Mouse (Mus musculus): ENCODE measurements at regions not wholly inside any gene's neighbourhood (a gene's known extent, or its start where the extent isn't known, plus 50 kb on each side); places are given as distances from the start of the nearest gene placed in this dataset.

DNA sequence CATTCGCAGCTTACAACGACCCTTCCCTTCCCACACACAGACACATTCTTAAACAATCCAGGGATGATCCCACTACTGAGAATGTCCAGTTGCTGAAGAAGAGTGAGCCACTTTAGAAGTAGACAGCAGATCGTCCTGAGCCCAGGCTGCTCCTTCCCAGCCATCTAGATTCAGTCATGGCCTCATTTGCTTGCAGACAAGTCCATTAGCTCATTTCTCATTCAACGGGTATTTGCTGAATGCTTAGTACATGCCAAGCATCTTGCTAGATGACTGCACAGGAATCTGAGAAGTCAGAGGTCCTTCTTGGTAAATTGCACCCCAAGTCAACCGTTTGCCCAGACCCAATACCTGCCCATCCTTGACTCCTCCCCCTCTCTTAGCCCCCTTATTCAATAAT is 57.8 kb downstream of the Ier5 start:
- in situ Hi-C loops (cut with MseI, MboI): loop anchor here (10.0 to 25.0 kb wide), 3 partner anchors 183 to 496 kb away; no protein-coding TSS in a partner anchor

DNA sequence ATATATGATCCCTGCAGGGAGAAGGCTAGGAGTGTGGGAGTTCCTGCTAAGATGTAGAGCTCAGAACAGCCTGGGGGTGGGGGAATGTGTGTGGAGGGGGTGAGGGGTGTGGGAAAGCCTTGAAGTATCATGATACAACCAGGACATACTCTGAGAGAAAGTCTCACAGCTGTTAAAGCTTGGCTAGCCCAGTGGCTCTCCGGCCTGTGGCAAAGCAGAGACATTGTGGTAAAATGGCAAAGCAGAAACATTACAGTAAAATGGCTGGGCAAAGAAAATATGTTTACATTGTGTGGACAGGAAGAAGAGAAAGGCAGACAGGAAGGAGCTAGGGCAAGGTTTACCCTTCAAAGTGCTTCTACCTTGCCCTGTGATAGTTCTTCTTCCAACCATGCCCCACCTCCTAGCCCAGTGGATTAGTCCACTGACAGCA is 58.5 kb downstream of the Ier5 start:
- in situ Hi-C loops (cut with MseI, MboI): loop anchor here (10.0 to 25.0 kb wide), 3 partner anchors 184 to 496 kb away; no protein-coding TSS in a partner anchor

GRCm38 (mm10) chr1:155040086-155040726 is 59.2 kb downstream of the Ier5 start:
- in situ Hi-C loops (cut with MseI, MboI): loop anchor here (10.0 to 25.0 kb wide), 3 partner anchors 185 to 497 kb away; no protein-coding TSS in a partner anchor

DNA sequence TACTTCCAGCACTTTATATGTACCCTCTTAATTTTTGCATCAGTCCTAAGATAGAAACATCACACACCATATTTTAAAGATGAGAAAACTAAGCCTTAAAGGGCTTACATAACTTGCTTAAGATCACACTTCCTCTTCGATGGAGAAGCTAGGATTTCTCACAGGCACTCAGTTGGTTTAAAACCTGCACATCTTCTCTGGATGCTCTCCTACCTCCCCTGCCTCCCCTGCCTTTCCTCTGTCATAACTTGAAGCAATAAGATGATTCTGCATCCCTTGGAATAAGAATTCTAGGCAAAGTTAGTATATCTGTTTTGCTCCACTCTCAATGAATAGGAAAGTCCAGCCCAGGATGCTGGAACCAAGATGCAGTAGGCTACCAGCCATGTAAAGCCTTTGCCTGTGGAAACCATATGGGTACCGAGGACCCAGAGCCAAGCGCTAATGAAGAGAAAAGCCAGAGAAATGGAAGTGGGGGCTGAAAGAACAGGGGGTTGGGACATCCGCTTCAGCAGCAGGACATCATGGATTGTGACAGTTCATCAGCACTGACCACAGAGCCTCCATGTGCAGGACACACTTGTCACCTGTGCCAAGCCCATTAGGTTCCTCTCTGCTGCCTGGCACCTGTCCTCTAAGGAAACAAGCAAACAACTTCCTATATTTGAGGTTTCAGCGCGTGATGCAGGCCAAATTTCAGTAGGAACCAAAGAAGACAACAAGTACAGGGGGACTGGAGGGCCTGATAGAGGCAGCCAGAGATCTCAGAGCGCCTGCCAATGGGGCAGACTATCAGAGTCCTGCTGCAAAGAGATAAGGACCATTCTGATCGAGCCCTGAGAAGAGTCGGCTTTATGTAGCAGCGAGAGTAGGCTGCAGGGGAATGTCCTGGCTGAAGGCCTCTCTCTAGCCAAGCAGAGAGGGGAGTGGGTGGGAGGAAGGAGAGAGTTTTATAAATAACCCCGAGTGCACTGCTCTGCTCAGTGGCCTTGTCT is 60.5 kb downstream of the Ier5 start:
- in situ Hi-C loops (cut with MseI, MboI): loop anchor here (25.0 kb wide), 2 partner anchors 473 to 498 kb away; no protein-coding TSS in a partner anchor

DNA sequence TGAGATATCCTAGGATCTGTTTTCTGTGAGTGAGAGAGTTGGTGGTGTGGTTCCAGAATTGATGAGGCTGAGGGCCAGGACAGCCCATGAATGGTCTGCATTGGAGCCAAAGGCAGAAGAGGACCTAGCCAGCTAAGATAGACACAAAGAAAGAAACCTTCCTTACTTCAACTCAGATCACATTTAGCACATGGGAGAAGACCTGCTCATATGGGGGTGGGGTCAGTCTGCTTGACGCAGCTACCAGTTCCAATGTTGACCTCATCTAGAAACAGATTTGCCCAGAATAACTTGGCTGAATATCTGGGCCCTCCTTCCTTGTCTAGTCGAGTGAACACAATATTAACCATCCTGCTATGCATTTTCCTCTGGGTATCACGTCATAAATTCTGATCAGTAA is 62.0 kb downstream of the Ier5 start:
- in situ Hi-C loops (cut with MseI, MboI): loop anchor here (25.0 kb wide), 2 partner anchors 475 to 500 kb away; no protein-coding TSS in a partner anchor

DNA sequence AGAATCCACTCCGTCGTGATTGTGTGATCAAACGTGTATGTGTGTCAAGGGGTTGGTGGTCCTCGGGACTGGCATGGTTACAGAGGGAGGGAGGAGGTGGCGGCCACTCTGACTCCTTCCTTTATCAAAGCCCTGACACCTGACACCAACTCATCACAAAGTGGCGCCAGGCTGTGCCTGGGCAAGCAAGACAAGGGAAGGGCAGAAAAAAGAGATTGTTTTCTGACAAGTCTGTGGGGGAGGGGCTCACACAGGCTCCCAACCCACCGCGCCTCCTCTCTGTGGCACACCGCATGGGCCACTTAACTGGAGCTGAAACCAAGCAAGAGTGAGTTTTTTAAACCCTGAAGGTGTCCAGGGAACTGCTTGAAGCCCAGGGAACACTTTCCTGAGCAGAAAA is 68.5 kb downstream of the Ier5 start:
- in situ Hi-C loops (cut with MseI, MboI): loop anchor here (25.0 kb wide), 2 partner anchors 481 to 506 kb away; no protein-coding TSS in a partner anchor

GRCm38 (mm10) chr1:155029195-155029879 is 70.1 kb downstream of the Ier5 start:
- in situ Hi-C loops (cut with MseI, MboI): loop anchor here (5.0 to 25.0 kb wide), 3 partner anchors 193 to 508 kb away; no protein-coding TSS in a partner anchor

DNA sequence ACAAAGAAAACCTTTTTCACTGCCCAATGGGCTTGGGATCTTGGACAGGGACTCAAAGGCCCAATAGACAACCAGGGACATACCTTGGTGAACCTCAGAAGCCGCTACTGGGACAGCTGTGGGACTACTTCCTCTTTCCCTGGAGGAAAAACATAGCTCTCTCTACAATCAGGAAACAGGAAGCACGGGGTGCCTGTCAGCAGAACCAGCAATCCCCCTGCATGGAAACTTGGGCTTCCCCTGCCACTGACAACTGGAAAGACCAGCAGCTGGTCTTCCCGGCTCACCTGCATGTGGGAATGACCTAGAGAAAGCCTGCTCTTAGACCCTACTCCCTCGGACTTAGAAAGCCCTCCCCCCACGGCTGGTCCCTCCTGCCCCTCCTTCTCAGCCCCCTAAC is 70.7 kb downstream of the Ier5 start:
- in situ Hi-C loops (cut with MseI, MboI): loop anchor here (5.0 to 25.0 kb wide), 3 partner anchors 194 to 509 kb away; no protein-coding TSS in a partner anchor

- in situ Hi-C loops (cut with MseI, MboI): loop anchor here (5.0 to 25.0 kb wide), 3 partner anchors 194 to 509 kb away; no protein-coding TSS in a partner anchor
Measured at GRCm38 (mm10) chr1:155028147-155028546, 71.3 kb downstream of the Ier5 start.

GRCm38 (mm10) chr1:155027583-155027982 is 71.9 kb downstream of the Ier5 start:
- in situ Hi-C loops (cut with MseI, MboI): loop anchor here (5.0 to 25.0 kb wide), 3 partner anchors 195 to 510 kb away; no protein-coding TSS in a partner anchor

GRCm38 (mm10) chr1:155025862-155026478 is 73.5 kb downstream of the Ier5 start:
- in situ Hi-C loops (cut with MseI, MboI): loop anchor here (5.0 to 25.0 kb wide), 3 partner anchors 196 to 511 kb away; no protein-coding TSS in a partner anchor

- in situ Hi-C loops (cut with MseI, MboI): no loop called here
Measured at GRCm38 (mm10) chr1:155023324-155023723, 76.1 kb downstream of the Ier5 start.

GRCm38 (mm10) chr1:155015669-155016068 is 83.8 kb downstream of the Ier5 start:
- in situ Hi-C loops (cut with MseI, MboI): no loop called here

GRCm38 (mm10) chr1:155014944-155015343 is 84.5 kb downstream of the Ier5 start:
- in situ Hi-C loops (cut with MseI, MboI): no loop called here

DNA sequence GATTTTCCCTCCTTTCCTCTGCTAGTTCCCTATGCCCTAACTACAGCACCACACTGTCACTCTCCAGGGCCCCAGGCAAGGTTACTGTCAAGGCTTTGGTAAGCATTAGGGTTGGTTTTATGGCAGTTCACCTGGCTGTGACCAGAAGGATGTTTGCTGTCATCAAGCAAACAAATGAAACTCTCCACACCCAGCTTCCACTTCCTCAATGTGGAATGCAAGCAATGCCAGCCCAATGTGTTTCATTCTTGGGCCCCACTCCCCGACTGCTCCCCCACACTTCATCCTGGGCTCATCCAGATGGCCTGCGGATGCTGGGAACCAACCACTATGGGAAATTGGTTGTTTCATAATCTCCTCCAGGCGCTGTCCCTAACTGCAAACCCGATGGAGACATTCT is 85.7 kb downstream of the Ier5 start:
- in situ Hi-C loops (cut with MseI, MboI): no loop called here

- in situ Hi-C loops (cut with MseI, MboI): no loop called here
Measured at GRCm38 (mm10) chr1:155013361-155013760, 86.1 kb downstream of the Ier5 start.

- in situ Hi-C loops (cut with MseI, MboI): loop anchor here (5.0 kb wide), 1 partner anchor 220 kb away; no protein-coding TSS in a partner anchor
Measured at GRCm38 (mm10) chr1:155006539-155007486, 92.6 kb downstream of the Ier5 start.

- in situ Hi-C loops (cut with MseI, MboI): loop anchor here (5.0 kb wide), 1 partner anchor 219 kb away; no protein-coding TSS in a partner anchor
Measured at GRCm38 (mm10) chr1:155006099-155006498, 93.3 kb downstream of the Ier5 start.

GRCm38 (mm10) chr1:155000301-155000700 is 99.1 kb downstream of the Ier5 start:
- in situ Hi-C loops (cut with MseI, MboI): no loop called here
